In the genomic region with DNA sequence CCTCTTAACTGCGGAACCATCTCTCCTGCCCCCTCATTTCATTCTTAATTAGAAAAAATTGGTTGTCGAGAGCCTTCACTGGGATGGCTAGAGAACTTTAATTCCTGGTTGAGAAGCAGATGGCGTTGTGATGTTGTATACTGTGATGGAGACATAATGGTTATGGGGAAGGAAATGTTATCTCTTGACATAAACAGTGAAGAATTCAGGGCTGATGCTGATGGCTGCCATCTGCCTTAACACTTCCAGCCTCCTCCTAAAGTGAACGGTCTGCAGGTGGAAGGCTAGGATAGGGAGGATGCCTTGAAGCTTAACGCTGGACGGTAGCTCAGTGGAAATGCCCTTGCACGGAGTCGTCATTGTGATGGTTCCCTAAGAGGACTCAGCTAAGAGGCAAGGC, we compare ENCODE assay signal across 35 mouse cellular contexts.
"Had no signal": no experiment of that assay in that cellular context is flagged by ENCODE, and none has a peak within 500 bp of the region (broad histone marks: within the 10 kb centered on the region; RNA-seq: fewer than 3 reads in every experiment).

No protein-coding gene starts in this region.

- H3K9me3 ChIP-seq: heart, embryonic 10.5 days; heart, embryonic 12.5 days; heart, embryonic 13.5 days; heart, embryonic 15.5 days; hindbrain, embryonic 10.5 days; hindbrain, embryonic 12.5 days; hindbrain, embryonic 13.5 days; hindbrain, embryonic 15.5 days; intestine, embryonic 15.5 days; kidney, embryonic 15.5 days had no signal

- H3K27ac ChIP-seq: heart, adult 2 months; heart, embryonic 10.5 days; heart, embryonic 13.5 days; heart, embryonic 15.5 days; hindbrain, embryonic 10.5 days; hindbrain, embryonic 12.5 days; hindbrain, embryonic 13.5 days; hindbrain, embryonic 14.5 days; hindbrain, embryonic 15.5 days; hindbrain, postnatal 0 days; intestine, embryonic 15.5 days; kidney, embryonic 15.5 days; kidney, postnatal 0 days; layer of hippocampus, adult 2 months had no signal

- DNase-seq: heart, adult 2 months; heart, postnatal 10 days; heart, postnatal 14 days; heart, postnatal 36 days; heart, postnatal 4 days; kidney, adult 11 months; kidney, adult 18-20 months; kidney, adult 2 months; kidney, adult 8-10 months; kidney, adult 9 months; kidney, postnatal 10 days; kidney, postnatal 14 days; kidney, postnatal 25 days; kidney, postnatal 36 days; kidney, postnatal 4 days; layer of hippocampus, adult 9-11 months had no signal

- H3K4me2 ChIP-seq: heart, embryonic 11.5 days; heart, embryonic 12.5 days; heart, embryonic 13.5 days; heart, embryonic 15.5 days; hindbrain, embryonic 12.5 days; hindbrain, embryonic 13.5 days; hindbrain, embryonic 14.5 days; hindbrain, embryonic 15.5 days; intestine, embryonic 15.5 days; kidney, embryonic 15.5 days had no signal

- H3K4me3 ChIP-seq: heart, adult 2 months; heart, embryonic 10.5 days; heart, embryonic 12.5 days; heart, embryonic 13.5 days; heart, embryonic 15.5 days; hindbrain, embryonic 10.5 days; hindbrain, embryonic 12.5 days; hindbrain, embryonic 13.5 days; hindbrain, embryonic 15.5 days; intestine, embryonic 15.5 days; kidney, embryonic 15.5 days; layer of hippocampus, adult 2 months had no signal

- H3K9ac ChIP-seq: heart, embryonic 12.5 days; heart, embryonic 13.5 days; heart, embryonic 15.5 days; hindbrain, embryonic 12.5 days; hindbrain, embryonic 13.5 days; hindbrain, embryonic 14.5 days; hindbrain, embryonic 15.5 days; intestine, embryonic 15.5 days; kidney, embryonic 15.5 days had no signal

- H3K4me1 ChIP-seq: heart, embryonic 10.5 days; heart, embryonic 12.5 days; heart, embryonic 13.5 days; heart, embryonic 15.5 days; hindbrain, embryonic 10.5 days; intestine, embryonic 15.5 days; kidney, embryonic 15.5 days had no signal

- ATAC-seq: hindbrain, embryonic 16.5 days; hindbrain, postnatal 0 days; inflammation-experienced regulatory T-cells, adult 6 months; intestine, embryonic 15.5 days; intestine, embryonic 16.5 days; intestine, postnatal 0 days had no signal

- H3K36me3 ChIP-seq: heart, embryonic 10.5 days; heart, embryonic 12.5 days; heart, embryonic 13.5 days; heart, embryonic 15.5 days; hindbrain, embryonic 10.5 days; hindbrain, embryonic 12.5 days; hindbrain, embryonic 13.5 days; hindbrain, embryonic 15.5 days; intestine, embryonic 15.5 days; kidney, embryonic 15.5 days had no signal
